Mouse (Mus musculus): Measurements from ENCODE around the gene Rps15.

- TF ChIP-seq EP300 (optimal IDR thresholded peaks at IDR 0.05), result no peak
- no peak for TF ChIP-seq CTCF (IDR thresholded peaks at IDR 0.05; ENCODE audit: low read depth)
These were observed 44.0 kb downstream of the Rps15 start for GRCm38 (mm10) chr10:80336263-80336662.
